31 mouse cellular contexts compared by ENCODE assay signal in genomic region chr14:78654196-78654595, GRCm38 (mm10).
"Had no signal": no experiment of that assay in that cellular context is flagged by ENCODE, and none has a peak within 500 bp of the region (broad histone marks: within the 10 kb centered on the region; RNA-seq: fewer than 3 reads in every experiment).

No protein-coding gene starts in this region.

- H3K27ac ChIP-seq: limb, embryonic 10.5 days; limb, embryonic 12.5 days; limb, embryonic 13.5 days; limb, embryonic 15.5 days; liver, embryonic 12.5 days; liver, embryonic 13.5 days; liver, embryonic 14.5 days; liver, embryonic 15.5 days; lung, embryonic 15.5 days; macrophage; midbrain, embryonic 10.5 days; midbrain, embryonic 12.5 days; midbrain, embryonic 13.5 days; midbrain, embryonic 15.5 days had no signal

- H3K36me3 ChIP-seq: limb, embryonic 10.5 days; limb, embryonic 12.5 days; limb, embryonic 13.5 days; limb, embryonic 15.5 days; liver, embryonic 12.5 days; liver, embryonic 13.5 days; liver, embryonic 15.5 days; lung, embryonic 15.5 days; midbrain, embryonic 10.5 days; midbrain, embryonic 12.5 days; midbrain, embryonic 13.5 days; midbrain, embryonic 15.5 days had no signal

- H3K4me3 ChIP-seq: limb, embryonic 10.5 days; limb, embryonic 12.5 days; limb, embryonic 13.5 days; limb, embryonic 15.5 days; liver, embryonic 12.5 days; liver, embryonic 13.5 days; liver, embryonic 15.5 days; lung, embryonic 15.5 days; megakaryocyte, embryonic 14.5 days; midbrain, embryonic 10.5 days; midbrain, embryonic 12.5 days; midbrain, embryonic 13.5 days; midbrain, embryonic 15.5 days; myocyte had no signal

- DNase-seq: left cerebral cortex, postnatal 4 days; liver; liver, embryonic 13.5 days; liver, postnatal 0 days; lung, adult 18-20 months; lung, adult 2 months; lung, embryonic 14.5 days; lung, postnatal 10 days; lung, postnatal 14 days; lung, postnatal 36 days; lung, postnatal 4 days; midbrain, embryonic 14.5 days had no signal

- H3K9me3 ChIP-seq: limb, embryonic 10.5 days; limb, embryonic 12.5 days; limb, embryonic 15.5 days; liver, embryonic 12.5 days; liver, embryonic 13.5 days; liver, embryonic 15.5 days; lung, embryonic 15.5 days; midbrain, embryonic 12.5 days; midbrain, embryonic 15.5 days had no signal

- H3K4me2 ChIP-seq: limb, embryonic 12.5 days; limb, embryonic 13.5 days; limb, embryonic 15.5 days; liver, embryonic 11.5 days; liver, embryonic 12.5 days; liver, embryonic 13.5 days; liver, embryonic 15.5 days; lung, embryonic 14.5 days; lung, embryonic 15.5 days; midbrain, embryonic 11.5 days; midbrain, embryonic 12.5 days; midbrain, embryonic 13.5 days; midbrain, embryonic 15.5 days had no signal

- H3K27me3 ChIP-seq: limb, embryonic 12.5 days; limb, embryonic 13.5 days; liver, embryonic 12.5 days; liver, embryonic 13.5 days; liver, embryonic 15.5 days; lung, embryonic 15.5 days; megakaryocyte, embryonic 14.5 days; midbrain, embryonic 12.5 days; midbrain, embryonic 13.5 days; midbrain, embryonic 15.5 days had no signal

- ATAC-seq: liver, embryonic 12.5 days; liver, postnatal 0 days; lung, postnatal 0 days; midbrain, embryonic 13.5 days; midbrain, embryonic 15.5 days; midbrain, embryonic 16.5 days had no signal

- H3K4me1 ChIP-seq: limb, embryonic 10.5 days; liver, embryonic 12.5 days; liver, embryonic 15.5 days; midbrain, embryonic 12.5 days; midbrain, embryonic 13.5 days; midbrain, embryonic 15.5 days had no signal

- H3K9ac ChIP-seq: limb, embryonic 12.5 days; limb, embryonic 13.5 days; limb, embryonic 15.5 days; liver, embryonic 12.5 days; liver, embryonic 13.5 days; liver, embryonic 14.5 days; liver, embryonic 15.5 days; liver, postnatal 0 days; lung, embryonic 14.5 days; lung, embryonic 15.5 days; midbrain, embryonic 12.5 days; midbrain, embryonic 13.5 days; midbrain, embryonic 15.5 days had no signal
